16 mouse cellular contexts compared by ENCODE assay signal in the genomic region with DNA sequence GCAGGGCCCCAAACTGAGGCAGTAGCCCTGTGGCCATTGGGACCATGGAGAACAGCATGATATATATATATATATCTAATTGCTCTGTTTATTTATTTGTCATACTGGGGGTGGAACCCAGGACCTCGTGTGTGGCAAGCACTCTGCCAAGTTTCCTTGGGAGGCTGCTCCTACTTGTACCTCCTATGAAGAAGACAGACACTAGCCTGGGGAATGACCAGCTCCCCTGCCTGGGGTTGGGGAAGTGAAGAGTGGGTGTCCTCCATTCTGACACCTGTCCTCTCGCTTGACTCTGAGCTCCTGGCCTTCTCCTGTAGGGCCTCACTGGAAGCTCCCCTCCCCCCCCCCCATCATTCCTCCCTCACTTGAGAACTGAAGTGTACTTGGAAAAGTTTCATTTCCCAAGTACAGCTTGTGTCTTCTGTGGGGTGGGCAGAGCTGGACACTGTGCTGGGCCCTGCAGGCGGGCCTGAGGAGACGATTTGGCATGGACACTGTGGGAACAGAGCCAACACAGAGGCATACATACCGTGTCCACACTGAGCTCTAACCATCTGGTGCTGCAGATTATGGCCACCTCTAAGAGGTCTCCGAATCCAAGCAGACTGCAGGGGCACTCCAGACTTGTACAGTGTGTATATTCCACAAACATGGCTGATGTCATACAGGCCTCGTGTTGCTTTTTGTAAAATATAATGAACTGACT. TPM values are rescaled to one million over a fixed set of nuclear protein-coding genes. Genes with fewer than 3 reads are reported as not detected.
DNase-seq lines count a peak whose midpoint lies in the region; ATAC-seq and TF ChIP-seq lines count a peak whose summit lies in the region.
"Had no signal": no experiment of that assay in that cellular context is flagged by ENCODE, and none has a peak within 500 bp of the region (broad histone marks: within the 10 kb centered on the region; RNA-seq: fewer than 3 reads in every experiment).

No protein-coding gene starts in this region.

- TF ChIP-seq POLR2A in myocyte (IDR thresholded peaks at IDR 0.05; ENCODE audit: insufficient read length, low read depth): no peak

- no peaks in the 10 kb centered on the region for H3K79me2 ChIP-seq in myocyte (ENCODE audit: control insufficient read depth, insufficient read depth)

- H3K4me3 ChIP-seq in forebrain, embryonic 14.5 days (ENCODE audit: low read depth, low read length): no peak overlapping the region
- no peak overlapping the region for H3K4me3 ChIP-seq in forebrain, postnatal 0 days (ENCODE audit: low read depth, low read length)
- H3K4me3 ChIP-seq in stomach, embryonic 16.5 days (replicated peaks; ENCODE audit: low read length): no peak overlapping the region
- H3K4me3 ChIP-seq in stomach, postnatal 0 days (ENCODE audit: low read depth, low read length): no peak overlapping the region
- H3K4me3 ChIP-seq in myocyte: no peak overlapping the region
- H3K4me3 ChIP-seq: embryonic facial prominence, embryonic 15.5 days; liver, embryonic 12.5 days; neural tube, embryonic 12.5 days had no signal

- intact Hi-C loops in left cerebral cortex, postnatal 4 days (cut with DNase I): no loop called here
- intact Hi-C loops in left cerebral cortex, postnatal 10 days (cut with DNase I): loop anchor here (10.0 kb wide), 1 partner anchor 312 kb away; no protein-coding TSS in a partner anchor

- no peak for TF ChIP-seq EP300 in stomach, postnatal 0 days (optimal IDR thresholded peaks at IDR 0.05)

- WGBS in forebrain, embryonic 14.5 days: 55% methylated on average over 7 of the region's 7 CpGs
- WGBS in forebrain, postnatal 0 days: 43% methylated on average over 7 of the region's 7 CpGs
- WGBS in stomach, embryonic 16.5 days: 44% methylated on average over 7 of the region's 7 CpGs
- WGBS in stomach, postnatal 0 days: 36% methylated on average over 7 of the region's 7 CpGs

- no peaks in the 10 kb centered on the region for H3K36me3 ChIP-seq in forebrain, embryonic 14.5 days (ENCODE audit: control insufficient read depth, insufficient read depth, low read length)
- no peaks in the 10 kb centered on the region for H3K36me3 ChIP-seq in forebrain, postnatal 0 days (ENCODE audit: insufficient read depth)
- H3K36me3 ChIP-seq in stomach, embryonic 16.5 days (ENCODE audit: control insufficient read depth, insufficient read depth, low read length): no peaks in the 10 kb centered on the region
- H3K36me3 ChIP-seq in stomach, postnatal 0 days (ENCODE audit: control insufficient read depth, insufficient read depth, low read length): no peaks in the 10 kb centered on the region
- H3K36me3 ChIP-seq in myocyte (ENCODE audit: control insufficient read depth, insufficient read depth): no peaks in the 10 kb centered on the region
- H3K36me3 ChIP-seq: embryonic facial prominence, embryonic 15.5 days; neural tube, embryonic 12.5 days had no signal

- no peak for TF ChIP-seq CTCF in forebrain, postnatal 0 days (IDR thresholded peaks at IDR 0.05; ENCODE audit: low read depth)
- TF ChIP-seq CTCF in stomach, postnatal 0 days (IDR thresholded peaks at IDR 0.05; ENCODE audit: low read depth): no peak

- peak; percentile 15 for DNase-seq in forebrain, embryonic 14.5 days (ENCODE audit: low spot score)
- no peak for DNase-seq in forebrain, postnatal 0 days
- DNase-seq in left cerebral cortex, postnatal 4 days: peak; percentile 86
- DNase-seq in left cerebral cortex, postnatal 10 days (ENCODE audit: extremely low spot score in 1 of 2, low spot score in 2 of 2): no peak
- no peak for DNase-seq in stomach, postnatal 0 days (ENCODE audit: low spot score)
- DNase-seq: adrenal gland, postnatal 36 days; kidney, adult 8-10 months; right cerebral cortex, adult 18-20 months; thymus, postnatal 25 days had no signal

- no peak overlapping the region for H3ac ChIP-seq in myocyte (ENCODE audit: control insufficient read depth, insufficient read length)

- H3K27me3 ChIP-seq in forebrain, embryonic 14.5 days (replicated peaks; ENCODE audit: control insufficient read depth, insufficient read depth, low read length): no peaks in the 10 kb centered on the region
- no peaks in the 10 kb centered on the region for H3K27me3 ChIP-seq in forebrain, postnatal 0 days (ENCODE audit: insufficient read depth, low read length)
- no peaks in the 10 kb centered on the region for H3K27me3 ChIP-seq in stomach, embryonic 16.5 days (ENCODE audit: control insufficient read depth, insufficient read depth, low read length)
- H3K27me3 ChIP-seq in stomach, postnatal 0 days (ENCODE audit: control insufficient read depth, insufficient read depth, low read length): no peaks in the 10 kb centered on the region
- H3K27me3 ChIP-seq in myocyte (ENCODE audit: control insufficient read depth, insufficient read depth, insufficient read length): no peaks in the 10 kb centered on the region
- H3K27me3 ChIP-seq: embryonic facial prominence, embryonic 15.5 days; liver, embryonic 12.5 days; neural tube, embryonic 12.5 days had no signal

- no peaks in the 10 kb centered on the region for H3K9me3 ChIP-seq in forebrain, embryonic 14.5 days (replicated peaks; ENCODE audit: control insufficient read depth, low read length)
- no peaks in the 10 kb centered on the region for H3K9me3 ChIP-seq in forebrain, postnatal 0 days (ENCODE audit: low read length)
- no peaks in the 10 kb centered on the region for H3K9me3 ChIP-seq in stomach, embryonic 16.5 days (replicated peaks; ENCODE audit: control insufficient read depth, low read length)
- H3K9me3 ChIP-seq in stomach, postnatal 0 days (ENCODE audit: control insufficient read depth, low read length): no peaks in the 10 kb centered on the region
- H3K9me3 ChIP-seq: embryonic facial prominence, embryonic 15.5 days; liver, embryonic 12.5 days; neural tube, embryonic 12.5 days had no signal

- H3K9ac ChIP-seq in forebrain, embryonic 14.5 days (ENCODE audit: low read length): no peak overlapping the region
- no peak overlapping the region for H3K9ac ChIP-seq in forebrain, postnatal 0 days
- H3K9ac ChIP-seq in stomach, embryonic 16.5 days (ENCODE audit: low read length): 0 out of 2 replicates have a peak overlapping the region, but pooled peaks have one; percentile 8
- no peak overlapping the region for H3K9ac ChIP-seq in stomach, postnatal 0 days (ENCODE audit: low read length)
- H3K9ac ChIP-seq: embryonic facial prominence, embryonic 15.5 days; liver, embryonic 12.5 days; neural tube, embryonic 12.5 days had no signal

- no peak overlapping the region for H3K27ac ChIP-seq in forebrain, embryonic 14.5 days (ENCODE audit: low read depth, low read length)
- H3K27ac ChIP-seq in forebrain, postnatal 0 days (ENCODE audit: low read depth, low read length): no peak overlapping the region
- no peak overlapping the region for H3K27ac ChIP-seq in stomach, embryonic 16.5 days (ENCODE audit: low read length)
- no peak overlapping the region for H3K27ac ChIP-seq in stomach, postnatal 0 days (replicated peaks)
- H3K27ac ChIP-seq: embryonic facial prominence, embryonic 15.5 days; liver, embryonic 12.5 days; neural tube, embryonic 12.5 days had no signal

- H3K4me1 ChIP-seq in forebrain, embryonic 14.5 days (ENCODE audit: control insufficient read depth, insufficient read depth, low read length): no peaks in the 10 kb centered on the region
- H3K4me1 ChIP-seq in forebrain, postnatal 0 days (ENCODE audit: insufficient read depth): no peaks in the 10 kb centered on the region
- peaks cover 6% of the 10 kb centered on the region; the same call in 1 of the 2 replicates for H3K4me1 ChIP-seq in stomach, embryonic 16.5 days (ENCODE audit: control insufficient read depth, insufficient read depth, low read length)
- H3K4me1 ChIP-seq in stomach, postnatal 0 days (replicated peaks; ENCODE audit: control insufficient read depth, insufficient read depth): peaks cover 3% of the 10 kb centered on the region; the same call in 1 of the 2 replicates

- peak; percentile 23; the same call in 1 of the 2 replicates for ATAC-seq in forebrain, embryonic 14.5 days
- ATAC-seq in forebrain, postnatal 0 days: no peak
- ATAC-seq in stomach, embryonic 16.5 days (ENCODE audit: insufficient read depth, low FRiP score): no peak
- no peak for ATAC-seq in stomach, postnatal 0 days (ENCODE audit: low FRiP score, low TSS enrichment)
- no peak for ATAC-seq in frontal cortex, adult (ENCODE audit: low TSS enrichment)
- ATAC-seq: forebrain, embryonic 16.5 days; liver, embryonic 12.5 days had no signal

- no peak overlapping the region for H3K4me2 ChIP-seq in forebrain, embryonic 14.5 days (ENCODE audit: low read length)
- no peak overlapping the region for H3K4me2 ChIP-seq in forebrain, postnatal 0 days (ENCODE audit: low read depth)
- no peak overlapping the region for H3K4me2 ChIP-seq in stomach, embryonic 16.5 days (ENCODE audit: low read depth, low read length)
- H3K4me2 ChIP-seq in stomach, postnatal 0 days (replicated peaks; ENCODE audit: low read depth): no peak overlapping the region
- peak overlapping the region; percentile 64 for H3K4me2 ChIP-seq in myocyte (ENCODE audit: low read depth)
- H3K4me2 ChIP-seq: embryonic facial prominence, embryonic 15.5 days; liver, embryonic 12.5 days; neural tube, embryonic 12.5 days had no signal

TF ChIP-seq in myocyte, 11 proteins besides CTCF, POLR2A, EP300 and RAD21:
- TF ChIP-seq MYOD1 (IDR thresholded peaks at IDR 0.05; ENCODE audit: control insufficient read depth in 1 of 3, insufficient read length in 2 of 3, low read depth in 2 of 3): no peak
- TF ChIP-seq CEBPB (IDR thresholded peaks at IDR 0.05; ENCODE audit: insufficient read depth, poor library complexity, severe bottlenecking): no peak
- TF ChIP-seq SRF (IDR thresholded peaks at IDR 0.05; ENCODE audit: control insufficient read depth, insufficient read length, low read depth): no peak
- no peak for TF ChIP-seq TCF3 (IDR thresholded peaks at IDR 0.05; ENCODE audit: insufficient read length, low read depth)
- TF ChIP-seq MAX (IDR thresholded peaks at IDR 0.05; ENCODE audit: low read depth): no peak
- TF ChIP-seq REST (IDR thresholded peaks at IDR 0.05; ENCODE audit: insufficient read depth, insufficient read length): no peak
- no peak for TF ChIP-seq E2F4 (IDR thresholded peaks at IDR 0.05; ENCODE audit: insufficient read depth)
- TF ChIP-seq MYOG (IDR thresholded peaks at IDR 0.05; ENCODE audit: control insufficient read depth in 1 of 3, insufficient read depth in 1 of 3, insufficient read length in 2 of 3, low read depth in 2 of 3): no peak
- TF ChIP-seq POLR2AphosphoS2 (IDR thresholded peaks at IDR 0.05; ENCODE audit: insufficient read length, low read depth): no peak

RNA-seq across cellular contexts. Expression of a gene that starts 23.5 kb away (rescaled TPM):
- polyA plus RNA-seq in forebrain, embryonic 14.5 days (2014; fragmentation: Nextera tagmentation; extraction: Ambion mirVana): 6.1 and 11.8 TPM in 2 replicates
- 18.5 and 18.9 TPM in 2 replicates for total RNA-seq in forebrain, postnatal 0 days (2014; rRNA removed)
- 12.3 and 18.3 TPM in 2 replicates for polyA plus RNA-seq in forebrain, postnatal 0 days (2015; fragmentation: Nextera tagmentation; extraction: Ambion mirVana)
- total RNA-seq in left cerebral cortex, postnatal 4 days (2021): 10 to 100 TPM; 24.6 to 26.5 TPM
- 10 to 100 TPM; 45.6 to 46.4 TPM for total RNA-seq in left cerebral cortex, postnatal 10 days (2021)
- 16.8 and 18.8 TPM in 2 replicates for polyA plus RNA-seq in stomach, embryonic 16.5 days (2015; fragmentation: Nextera tagmentation; extraction: Ambion mirVana)
- 12.6 and 13.3 TPM in 2 replicates for polyA plus RNA-seq in stomach, postnatal 0 days (2015; fragmentation: Nextera tagmentation; extraction: Ambion mirVana)
- 15.0 TPM for polyA plus RNA-seq in myocyte (2012; fragmentation: generic; extraction: Trizol)

Comparison
In these comparisons a context has a peak if more than half of its experiments do, and no peak if none do; other contexts are left out.
1. DNase-seq: peak in forebrain, embryonic 14.5 days (single experiment) and left cerebral cortex, postnatal 4 days (single experiment); none in forebrain, postnatal 0 days (single experiment), left cerebral cortex, postnatal 10 days (0 of 2) and stomach, postnatal 0 days (single experiment).